In genomic region chr7:102249531-102249895, GRCm38 (mm10) we compare ENCODE assay signal across 8 mouse cellular contexts. TPM values are rescaled to one million over a fixed set of nuclear protein-coding genes. Genes with fewer than 3 reads are reported as not detected.
DNase-seq lines count a peak whose midpoint lies in the region; ATAC-seq and TF ChIP-seq lines count a peak whose summit lies in the region.

No protein-coding gene starts in this region.

- TF ChIP-seq POLR2A in testis, adult 2 months (IDR thresholded peaks at IDR 0.05; ENCODE audit: control insufficient read depth, low read depth, low read length), result no peak

- no peaks in the 10 kb centered on the region for H3K9me3 ChIP-seq in hindbrain, embryonic 11.5 days (ENCODE audit: control insufficient read depth, low read length)

- no peaks in the 10 kb centered on the region for H3K36me3 ChIP-seq in hindbrain, embryonic 11.5 days (ENCODE audit: control insufficient read depth, insufficient read depth, low read length)
- H3K36me3 ChIP-seq in testis, adult 2 months (ENCODE audit: control insufficient read depth, insufficient read depth, low read length), result no peaks in the 10 kb centered on the region

- WGBS in hindbrain, embryonic 11.5 days, result 0% methylated on average over 21 of the region's 23 CpGs

- 0 out of 2 replicates have a peak, but pooled peaks have one; percentile 10 for ATAC-seq in cerebellum, adult (ENCODE audit: insufficient number of reproducible peaks, low FRiP score, low TSS enrichment)
- ATAC-seq in hindbrain, embryonic 11.5 days (ENCODE audit: low FRiP score), result peak; percentile 64
- 0 out of 2 replicates have a peak, but pooled peaks have one; percentile 0 for ATAC-seq in megakaryocyte, adult 5-6 weeks (ENCODE audit: poor library complexity, severe bottlenecking)

- TF ChIP-seq CTCF in testis, adult 2 months (IDR thresholded peaks at IDR 0.05; ENCODE audit: control insufficient read depth, insufficient read depth, insufficient replicate concordance, low read depth, low read length), result no peak

- H3K4me1 ChIP-seq in hindbrain, embryonic 11.5 days (replicated peaks; ENCODE audit: control insufficient read depth, insufficient read depth, low read length), result peaks cover 7% of the 10 kb centered on the region
- peaks cover 22% of the 10 kb centered on the region for H3K4me1 ChIP-seq in testis, adult 2 months (ENCODE audit: control insufficient read depth, insufficient read depth, low read length)

- H3K4me3 ChIP-seq in hindbrain, embryonic 11.5 days (ENCODE audit: low read depth, low read length), result peak overlapping the region; percentile 67
- H3K4me3 ChIP-seq in testis, adult 2 months (ENCODE audit: control insufficient read depth, low read depth, low read length), result peak overlapping the region; percentile 79

- DNase-seq in cerebellum, adult 8-10 months, result no peak
- peak; percentile 36 for DNase-seq in right cerebral cortex, postnatal 10 days (ENCODE audit: low spot score in 2 of 2)
- DNase-seq in right cerebral cortex, postnatal 25 days, result no peak
- peak; percentile 71 for DNase-seq in hindbrain, embryonic 11.5 days (ENCODE audit: low spot score)
- no peak for DNase-seq in urinary bladder, adult 2 months (ENCODE audit: low spot score)

- peak overlapping the region; percentile 87 for H3K27ac ChIP-seq in hindbrain, embryonic 11.5 days (ENCODE audit: low read depth, low read length)
- peak overlapping the region; percentile 21; the same call in 1 of the 2 replicates for H3K27ac ChIP-seq in testis, adult 2 months (ENCODE audit: control insufficient read depth, insufficient read depth, low read depth, low read length)

- peak overlapping the region; percentile 93 for H3K9ac ChIP-seq in hindbrain, embryonic 11.5 days (ENCODE audit: low read depth, low read length)

- peak overlapping the region; percentile 85 for H3K4me2 ChIP-seq in hindbrain, embryonic 11.5 days (replicated peaks; ENCODE audit: low read depth, low read length)

- H3K27me3 ChIP-seq in hindbrain, embryonic 11.5 days (ENCODE audit: control insufficient read depth, insufficient read depth, low read length), result no peaks in the 10 kb centered on the region
- no peaks in the 10 kb centered on the region for H3K27me3 ChIP-seq in testis, adult 2 months (ENCODE audit: control insufficient read depth, insufficient read depth, low read length)

RNA-seq across cellular contexts. Expression of gene Rhog, which starts 6.3 kb away (rescaled TPM):
- 35.3 and 35.5 TPM in 2 replicates for polyA plus RNA-seq in hindbrain, embryonic 11.5 days (2014; fragmentation: Nextera tagmentation; extraction: Ambion mirVana)
- 359 and 397 TPM in 2 replicates for total RNA-seq in megakaryocyte, adult 5-6 weeks (2015)
- total RNA-seq in megakaryocyte, adult 5-6 weeks (2017), result 89.0 and 112 TPM in 2 replicates
- 11.2 and 13.2 TPM in 2 replicates for polyA plus RNA-seq in testis, adult 2 months (2012; rRNA removed)
- 47.2 and 67.2 TPM in 2 replicates for polyA plus RNA-seq in urinary bladder, adult 2 months (2012; rRNA removed)

RNA-seq across cellular contexts. Expression of gene Stim1, which starts 18.1 kb away (rescaled TPM):
- 9.3 and 10.3 TPM in 2 replicates for polyA plus RNA-seq in hindbrain, embryonic 11.5 days (2014; fragmentation: Nextera tagmentation; extraction: Ambion mirVana)
- total RNA-seq in megakaryocyte, adult 5-6 weeks (2015), result 28.0 and 28.8 TPM in 2 replicates
- 35.5 and 59.3 TPM in 2 replicates for total RNA-seq in megakaryocyte, adult 5-6 weeks (2017)
- polyA plus RNA-seq in testis, adult 2 months (2012; rRNA removed), result 127 and 130 TPM in 2 replicates
- 89.4 and 107 TPM in 2 replicates for polyA plus RNA-seq in urinary bladder, adult 2 months (2012; rRNA removed)

RNA-seq across cellular contexts. Expression of gene Pgap2, which starts 39.5 kb away (rescaled TPM):
- 47.4 and 50.3 TPM in 2 replicates for polyA plus RNA-seq in hindbrain, embryonic 11.5 days (2014; fragmentation: Nextera tagmentation; extraction: Ambion mirVana)
- total RNA-seq in megakaryocyte, adult 5-6 weeks (2015), result 32.7 and 38.7 TPM in 2 replicates
- total RNA-seq in megakaryocyte, adult 5-6 weeks (2017), result 19.7 and 20.0 TPM in 2 replicates
- polyA plus RNA-seq in testis, adult 2 months (2012; rRNA removed), result 304 and 321 TPM in 2 replicates
- 58.9 and 64.7 TPM in 2 replicates for polyA plus RNA-seq in urinary bladder, adult 2 months (2012; rRNA removed)

RNA-seq across cellular contexts. Expression of gene Nup98, which starts 39.5 kb away (rescaled TPM):
- 40.0 and 42.1 TPM in 2 replicates for polyA plus RNA-seq in hindbrain, embryonic 11.5 days (2014; fragmentation: Nextera tagmentation; extraction: Ambion mirVana)
- 55.6 and 60.6 TPM in 2 replicates for total RNA-seq in megakaryocyte, adult 5-6 weeks (2015)
- 39.4 and 43.7 TPM in 2 replicates for total RNA-seq in megakaryocyte, adult 5-6 weeks (2017)
- 126 and 133 TPM in 2 replicates for polyA plus RNA-seq in testis, adult 2 months (2012; rRNA removed)
- 17.6 and 20.9 TPM in 2 replicates for polyA plus RNA-seq in urinary bladder, adult 2 months (2012; rRNA removed)

Comparison
In these comparisons a context has a peak if more than half of its experiments do, and no peak if none do; other contexts are left out.
1. DNase-seq: peak in right cerebral cortex, postnatal 10 days (2 of 2) and hindbrain, embryonic 11.5 days (single experiment); none in cerebellum, adult 8-10 months (single experiment), right cerebral cortex, postnatal 25 days (single experiment) and urinary bladder, adult 2 months (single experiment).
2. ATAC-seq: peak in every context shown above with its lines; median percentile 64 in hindbrain, embryonic 11.5 days; 10 in cerebellum, adult; 0 in megakaryocyte, adult 5-6 weeks.